Mouse (Mus musculus) ES-E14 (cell line): Measurements from ENCODE around the gene Tubb1. TPM values are rescaled to one million over a fixed set of nuclear protein-coding genes. Genes with fewer than 3 reads are reported as not detected.

Experiments
- DNase-seq: peaks from one replicate; pipeline ENCODE4 v3.0.0-alpha.2; 2013; ENCODE audit warnings: low read depth, low spot score
- H3K27ac ChIP-seq: 2 replicates; pipeline ENCODE4 v1.5.1; 2012; ENCODE audit warnings: low read depth, mild to moderate bottlenecking, low read length, moderate library complexity, mixed read lengths; ENCODE audit not compliant: poor library complexity, insufficient read depth, severe bottlenecking
- H3K36me3 ChIP-seq: 2 replicates; pipeline ENCODE4 v1.6.1; 2012; ENCODE audit warnings: mild to moderate bottlenecking, low read length, moderate library complexity, mixed read lengths; ENCODE audit not compliant: control insufficient read depth, poor library complexity, insufficient read depth, severe bottlenecking
- H3K4me1 ChIP-seq, 2 experiments: fragments of 150-350 bp in 1 of 2; sonication (generic) in 1 of 2; 2 replicates each; pipeline ENCODE4 v1.6.1; 2012; ENCODE audit warnings: low read length in 2 of 2, mild to moderate bottlenecking in 1 of 2, mixed read lengths in 1 of 2; ENCODE audit not compliant: control insufficient read depth in 2 of 2, insufficient read depth in 2 of 2, poor library complexity in 1 of 2
- H3K4me3 ChIP-seq, 2 experiments: fragments of 150-350 bp in 1 of 2; sonication (generic) in 1 of 2; 2 replicates each; pipeline ENCODE4 v1.5.1; 2012; ENCODE audit warnings: low read length in 2 of 2, low read depth in 1 of 2, mild to moderate bottlenecking in 1 of 2, mixed read lengths in 1 of 2; ENCODE audit not compliant: insufficient read depth in 1 of 2, poor library complexity in 1 of 2, severe bottlenecking in 1 of 2
- H3K9ac ChIP-seq: 2 replicates; pipeline ENCODE4 v1.6.1; 2012; ENCODE audit warnings: low read depth, mild to moderate bottlenecking, low read length, mixed read lengths; ENCODE audit not compliant: poor library complexity, insufficient read depth, severe bottlenecking
- H3K9me3 ChIP-seq: fragments of 150-350 bp; sonication (generic); 2 replicates; pipeline ENCODE4 v1.6.1; 2012; ENCODE audit warnings: low read depth, mild to moderate bottlenecking, low read length; ENCODE audit not compliant: control insufficient read depth, insufficient read depth
- CHD2 ChIP-seq: IDR thresholded peaks from 2 replicates; pipeline ENCODE4 v1.6.1; 2014; ENCODE audit warnings: mild to moderate bottlenecking, low read depth, low read length, inconsistent platforms
- HCFC1 ChIP-seq: IDR thresholded peaks from 2 replicates; pipeline ENCODE4 v1.6.1; 2012; ENCODE audit warnings: low read length, inconsistent platforms, borderline replicate concordance; ENCODE audit not compliant: insufficient read depth
- MAFK ChIP-seq: IDR thresholded peaks from 2 replicates; pipeline ENCODE4 v1.6.1; 2014; ENCODE audit warnings: mild to moderate bottlenecking, low read depth, low read length, inconsistent platforms; ENCODE audit not compliant: insufficient read depth
- ZC3H11A ChIP-seq: IDR thresholded peaks from 2 replicates; pipeline ENCODE4 v1.6.1; 2012; ENCODE audit warnings: low read depth, mild to moderate bottlenecking, inconsistent platforms, low read length, borderline replicate concordance
- ZNF384 ChIP-seq: IDR thresholded peaks from 2 replicates; pipeline ENCODE4 v1.6.1; 2012; ENCODE audit warnings: low read depth, low read length, inconsistent platforms
- in situ Hi-C, 2 experiments: fragments of 600-800 bp; cut with MboI; formaldehyde crosslinking; loops; one replicate each; pipeline ENCODE4 v1.15.1; 2025; ENCODE audit warnings: low sequenced_read_pairs in 2 of 2, inconsistent platforms in 1 of 2; ENCODE audit not compliant: unreplicated experiment in 2 of 2
- total RNA-seq: library from RNA; depleted of rRNA; stranded (reverse); fragments of 300-350 nt; gene quantifications from 2 replicates; pipeline ENCODE4 v1.2.3, GENCODE M21; 2012; rRNA removed

Tubb1 gene
- total RNA-seq, 1 experiment, result 0.18 TPM

DNA sequence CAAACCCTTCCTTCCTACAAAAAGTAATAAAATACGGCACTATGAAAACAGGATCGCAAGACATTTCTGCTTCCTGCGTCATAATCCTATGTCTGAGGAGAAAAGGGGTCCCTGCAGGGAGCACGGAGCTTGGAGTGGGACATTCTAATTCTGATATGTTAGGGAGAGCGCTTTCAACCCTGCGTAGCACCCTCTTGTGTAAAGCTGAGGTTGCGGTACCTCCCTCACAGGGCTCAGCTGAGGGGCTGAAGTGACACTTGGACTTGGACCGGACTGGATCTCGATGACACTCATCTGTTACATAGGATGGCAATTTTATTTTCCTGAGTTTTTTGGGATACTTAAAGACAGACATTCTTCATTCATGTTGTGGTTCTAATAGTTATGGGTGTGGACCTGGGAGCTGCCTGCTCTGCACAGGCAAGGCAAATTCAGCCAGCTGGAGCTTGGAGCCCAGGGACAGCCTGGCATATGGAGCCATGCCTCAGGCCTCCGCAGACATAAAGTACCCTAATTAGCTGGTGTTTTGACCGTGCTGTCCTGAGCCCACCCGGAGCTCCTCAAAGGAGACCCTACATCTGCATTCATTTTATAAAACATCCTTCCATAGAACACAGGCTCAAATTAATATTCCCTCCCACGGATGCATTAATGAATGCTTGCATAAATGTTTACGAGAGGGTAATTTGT is 50.5 kb downstream of the Tubb1 start:
- Histone ChIP-seq H3K27ac (no peak overlapping the region), H3K4me3 (no peak overlapping the region), H3K4me1 (no peaks in the 10 kb centered on the region), H3K36me3 (no peaks in the 10 kb centered on the region), H3K9ac (no peak overlapping the region), H3K9me3 (no peaks in the 10 kb centered on the region)
- TF ChIP-seq ZNF384, result no peak
- no peak for TF ChIP-seq HCFC1
- TF ChIP-seq CHD2, result no peak
- no peak for TF ChIP-seq MAFK
- TF ChIP-seq ZC3H11A, result no peak
- DNase-seq, result no peak
- in situ Hi-C loops, result no loop called here

DNA sequence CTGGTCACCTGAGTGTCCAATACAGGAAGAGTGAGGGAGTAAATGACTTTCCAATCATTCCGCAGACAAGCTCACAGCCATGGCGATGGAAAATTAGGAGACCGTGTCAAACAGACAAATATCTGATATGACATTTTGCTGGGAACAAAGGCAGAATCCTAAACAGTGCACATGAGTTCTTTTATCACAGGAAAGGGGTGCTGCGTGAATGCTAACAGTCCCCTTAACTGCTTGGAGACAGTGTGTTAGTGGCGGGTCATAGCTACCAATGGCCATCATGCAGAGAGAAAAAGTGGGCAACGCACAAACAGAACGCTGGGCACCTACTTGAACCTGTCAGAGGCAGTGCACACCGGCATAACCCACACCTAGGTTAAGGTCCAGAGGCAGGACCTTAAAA is 51.0 kb downstream of the Tubb1 start:
- TF ChIP-seq MAFK, result no peak
- TF ChIP-seq HCFC1, result no peak
- no peak for TF ChIP-seq ZC3H11A
- no peak for TF ChIP-seq ZNF384
- no peak for TF ChIP-seq CHD2
- Histone ChIP-seq H3K4me1 (no peaks in the 10 kb centered on the region), H3K27ac (no peak overlapping the region), H3K36me3 (no peaks in the 10 kb centered on the region), H3K9ac (no peak overlapping the region), H3K9me3 (no peaks in the 10 kb centered on the region), H3K4me3 (no peak overlapping the region)
- in situ Hi-C loops, result no loop called here
- DNase-seq, result no peak

GRCm38 (mm10) chr2:174502321-174502720 is 51.8 kb downstream of the Tubb1 start:
- no peak overlapping the region for H3K9ac ChIP-seq
- DNase-seq, result no peak
- no peaks in the 10 kb centered on the region for H3K36me3 ChIP-seq
- H3K9me3 ChIP-seq, result no peaks in the 10 kb centered on the region
- in situ Hi-C loops, result no loop called here
- TF ChIP-seq ZC3H11A, result no peak
- no peak for TF ChIP-seq MAFK
- no peak for TF ChIP-seq ZNF384
- no peak for TF ChIP-seq HCFC1
- no peak for TF ChIP-seq CHD2
- H3K4me1 ChIP-seq, result no peaks in the 10 kb centered on the region
- no peak overlapping the region for H3K4me3 ChIP-seq
- no peak overlapping the region for H3K27ac ChIP-seq

- TF ChIP-seq ZC3H11A (no peak), ZNF384 (no peak), CHD2 (no peak), MAFK (no peak), HCFC1 (no peak)
- no peak overlapping the region for H3K27ac ChIP-seq
- H3K4me1 ChIP-seq, result no peaks in the 10 kb centered on the region
- H3K36me3 ChIP-seq, result no peaks in the 10 kb centered on the region
- H3K4me3 ChIP-seq, result no peak overlapping the region
- no peak for DNase-seq
- no peaks in the 10 kb centered on the region for H3K9me3 ChIP-seq
- in situ Hi-C loops, result no loop called here
- no peak overlapping the region for H3K9ac ChIP-seq
Observed at GRCm38 (mm10) chr2:174502831-174503460, 52.5 kb downstream of the Tubb1 start.

Other genes starting within 250 kb of the Tubb1 start
- 196 and 202 TPM in 2 replicates for gene Gnas, start 166.4 kb upstream of the Tubb1 start, total RNA-seq
- gene Gm20721, start 104.0 kb upstream of the Tubb1 start, total RNA-seq, result 15.6 and 17.7 TPM in 2 replicates
- gene Nelfcd, start 34.9 kb upstream of the Tubb1 start, total RNA-seq, result 63.8 and 83.0 TPM in 2 replicates
- gene Ctsz, start 11.7 kb upstream of the Tubb1 start, total RNA-seq, result 207 and 324 TPM in 2 replicates
- gene Atp5e, start 13.4 kb downstream of the Tubb1 start, total RNA-seq, result 37.4 and 44.3 TPM in 2 replicates
- gene Prelid3b, start 22.4 kb downstream of the Tubb1 start, total RNA-seq, result 52.4 and 63.4 TPM in 2 replicates
- gene Zfp831, start 192.8 kb downstream of the Tubb1 start, total RNA-seq, result 0.05 TPM in 1 of 2 replicates, not detected in the other